ENCODE assay signal across 24 mouse cellular contexts in the genomic region with DNA sequence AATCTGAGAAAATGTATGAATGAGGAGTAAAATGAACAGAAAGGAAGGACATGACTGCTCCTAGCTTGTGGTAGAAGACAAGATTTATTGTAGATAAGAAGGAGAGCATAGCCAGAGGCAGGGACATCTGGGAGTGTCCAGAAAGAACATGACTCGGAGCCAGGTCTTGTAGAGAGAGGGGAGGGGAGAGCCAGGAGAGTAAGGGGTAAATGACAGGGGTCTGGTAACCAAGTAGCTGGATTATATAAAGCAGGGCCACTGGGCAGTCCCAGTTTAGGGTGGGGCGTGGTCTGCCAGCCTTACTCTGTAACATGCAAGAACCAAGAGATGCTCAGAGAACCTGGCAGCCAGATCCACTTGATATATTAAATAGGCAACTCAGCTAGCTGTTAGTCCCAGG.
DNase-seq lines count a peak whose midpoint lies in the region; ATAC-seq lines count a peak whose summit lies in the region.
"Had no signal": no experiment of that assay in that cellular context is flagged by ENCODE, and none has a peak within 500 bp of the region (broad histone marks: within the 10 kb centered on the region; RNA-seq: fewer than 3 reads in every experiment).

No protein-coding gene starts in this region.

- 20% methylated on average over 2 of the region's 2 CpGs for WGBS in limb, embryonic 12.5 days
- WGBS in limb, embryonic 10.5 days, result 37% methylated on average over 2 of the region's 2 CpGs
- WGBS in embryonic facial prominence, embryonic 10.5 days, result 56% methylated on average over 2 of the region's 2 CpGs
- WGBS in embryonic facial prominence, embryonic 14.5 days, result 37% methylated on average over 2 of the region's 2 CpGs
- WGBS in limb, embryonic 13.5 days, result 29% methylated on average over 2 of the region's 2 CpGs
- WGBS in forebrain, embryonic 13.5 days, result 72% methylated on average over 2 of the region's 2 CpGs

- no peak for DNase-seq in limb, embryonic 10.5 days (ENCODE audit: low spot score)
- DNase-seq in embryonic facial prominence, embryonic 10.5 days (ENCODE audit: low spot score), result peak; percentile 19
- DNase-seq in embryonic facial prominence, embryonic 14.5 days (ENCODE audit: low spot score), result peak; percentile 9
- DNase-seq in frontal cortex, postnatal 36 days (ENCODE audit: low spot score in 2 of 2), result no peak
- DNase-seq in urinary bladder, postnatal 4 days (ENCODE audit: low spot score in 2 of 2), result no peak
- DNase-seq: adrenal gland, adult 8-10 months; adrenal gland, postnatal 36 days; cerebellum, adult 8-10 months; cerebellum, postnatal 14 days; embryo, embryonic 11 days; forebrain, postnatal 0 days; gastrocnemius, adult 2 months; gastrocnemius, postnatal 25 days; heart, adult 2 months; heart, postnatal 14 days; kidney, adult 18-20 months had no signal

- no peak overlapping the region for H3K4me2 ChIP-seq in limb, embryonic 12.5 days
- H3K4me2 ChIP-seq in embryonic facial prominence, embryonic 14.5 days (ENCODE audit: low read depth, low read length), result no peak overlapping the region
- H3K4me2 ChIP-seq in limb, embryonic 13.5 days (replicated peaks), result no peak overlapping the region
- H3K4me2 ChIP-seq in forebrain, embryonic 13.5 days, result no peak overlapping the region
- H3K4me2 ChIP-seq: forebrain, embryonic 12.5 days; heart, embryonic 11.5 days; heart, embryonic 15.5 days; hindbrain, embryonic 13.5 days had no signal

- 0 out of 2 replicates have a peak overlapping the region, but pooled peaks have one; percentile 35 for H3K27ac ChIP-seq in limb, embryonic 12.5 days
- H3K27ac ChIP-seq in limb, embryonic 10.5 days, result no peak overlapping the region
- H3K27ac ChIP-seq in embryonic facial prominence, embryonic 10.5 days (replicated peaks), result peak overlapping the region; percentile 37; the same call in 1 of the 2 replicates
- peak overlapping the region; percentile 25; the same call in 1 of the 2 replicates for H3K27ac ChIP-seq in embryonic facial prominence, embryonic 14.5 days (replicated peaks; ENCODE audit: low read depth, low read length)
- peak overlapping the region; percentile 22; the same call in 1 of the 2 replicates for H3K27ac ChIP-seq in limb, embryonic 13.5 days
- no peak overlapping the region for H3K27ac ChIP-seq in forebrain, embryonic 13.5 days
- H3K27ac ChIP-seq: forebrain, embryonic 12.5 days; gastrocnemius, adult 2 months; heart, adult 2 months; heart, embryonic 15.5 days; hindbrain, embryonic 13.5 days; hindbrain, postnatal 0 days had no signal

- H3K4me3 ChIP-seq in limb, embryonic 12.5 days (replicated peaks), result no peak overlapping the region
- H3K4me3 ChIP-seq in limb, embryonic 10.5 days, result no peak overlapping the region
- H3K4me3 ChIP-seq in embryonic facial prominence, embryonic 10.5 days, result no peak overlapping the region
- no peak overlapping the region for H3K4me3 ChIP-seq in embryonic facial prominence, embryonic 14.5 days (ENCODE audit: low read depth, low read length)
- H3K4me3 ChIP-seq in limb, embryonic 13.5 days, result no peak overlapping the region
- no peak overlapping the region for H3K4me3 ChIP-seq in forebrain, embryonic 13.5 days
- H3K4me3 ChIP-seq: forebrain, embryonic 12.5 days; gastrocnemius, adult 2 months; heart, adult 2 months; heart, embryonic 15.5 days; hindbrain, embryonic 13.5 days had no signal

- peaks cover 20% of the 10 kb centered on the region for H3K4me1 ChIP-seq in limb, embryonic 12.5 days (replicated peaks)
- H3K4me1 ChIP-seq in limb, embryonic 10.5 days, result peaks cover 18% of the 10 kb centered on the region
- peaks cover 16% of the 10 kb centered on the region for H3K4me1 ChIP-seq in embryonic facial prominence, embryonic 10.5 days
- peaks cover 11% of the 10 kb centered on the region; the same call in 1 of the 2 replicates for H3K4me1 ChIP-seq in embryonic facial prominence, embryonic 14.5 days (ENCODE audit: control insufficient read depth, insufficient read depth, low read length)
- peaks cover 19% of the 10 kb centered on the region for H3K4me1 ChIP-seq in limb, embryonic 13.5 days
- no peaks in the 10 kb centered on the region; the same call in 1 of the 2 replicates for H3K4me1 ChIP-seq in forebrain, embryonic 13.5 days
- H3K4me1 ChIP-seq: hindbrain, embryonic 13.5 days had no signal

- no peaks in the 10 kb centered on the region for H3K27me3 ChIP-seq in limb, embryonic 12.5 days
- no peaks in the 10 kb centered on the region for H3K27me3 ChIP-seq in limb, embryonic 10.5 days (ENCODE audit: low read depth, poor library complexity, severe bottlenecking)
- no peaks in the 10 kb centered on the region for H3K27me3 ChIP-seq in embryonic facial prominence, embryonic 10.5 days (replicated peaks; ENCODE audit: low read depth, poor library complexity, severe bottlenecking)
- H3K27me3 ChIP-seq in embryonic facial prominence, embryonic 14.5 days (replicated peaks; ENCODE audit: control insufficient read depth, insufficient read depth, low read length), result no peaks in the 10 kb centered on the region
- no peaks in the 10 kb centered on the region for H3K27me3 ChIP-seq in limb, embryonic 13.5 days
- H3K27me3 ChIP-seq in forebrain, embryonic 13.5 days, result no peaks in the 10 kb centered on the region
- H3K27me3 ChIP-seq: forebrain, embryonic 12.5 days; heart, embryonic 15.5 days; hindbrain, embryonic 13.5 days had no signal

- H3K9ac ChIP-seq in limb, embryonic 12.5 days (replicated peaks), result no peak overlapping the region
- H3K9ac ChIP-seq in embryonic facial prominence, embryonic 14.5 days (ENCODE audit: low read depth, low read length), result no peak overlapping the region
- H3K9ac ChIP-seq in limb, embryonic 13.5 days, result no peak overlapping the region
- no peak overlapping the region for H3K9ac ChIP-seq in forebrain, embryonic 13.5 days
- H3K9ac ChIP-seq: forebrain, embryonic 12.5 days; forebrain, postnatal 0 days; heart, embryonic 15.5 days; hindbrain, embryonic 13.5 days had no signal

- no peak for ATAC-seq in limb, embryonic 12.5 days (ENCODE audit: insufficient number of reproducible peaks, insufficient read depth, low FRiP score, low TSS enrichment, low read depth)
- ATAC-seq in embryonic facial prominence, embryonic 14.5 days (ENCODE audit: low read depth), result no peak
- ATAC-seq in limb, embryonic 13.5 days (ENCODE audit: low FRiP score, low read depth), result peak; percentile 53; the same call in 1 of the 2 replicates
- ATAC-seq in forebrain, embryonic 13.5 days, result no peak
- ATAC-seq: forebrain, postnatal 0 days; hindbrain, postnatal 0 days had no signal

- no peaks in the 10 kb centered on the region for H3K36me3 ChIP-seq in limb, embryonic 12.5 days
- no peaks in the 10 kb centered on the region for H3K36me3 ChIP-seq in limb, embryonic 10.5 days
- H3K36me3 ChIP-seq in embryonic facial prominence, embryonic 10.5 days (replicated peaks), result no peaks in the 10 kb centered on the region
- no peaks in the 10 kb centered on the region for H3K36me3 ChIP-seq in embryonic facial prominence, embryonic 14.5 days (ENCODE audit: control insufficient read depth, insufficient read depth, low read length)
- H3K36me3 ChIP-seq in limb, embryonic 13.5 days, result no peaks in the 10 kb centered on the region
- H3K36me3 ChIP-seq in forebrain, embryonic 13.5 days (ENCODE audit: poor library complexity, severe bottlenecking), result no peaks in the 10 kb centered on the region
- H3K36me3 ChIP-seq: forebrain, embryonic 12.5 days; heart, embryonic 15.5 days; hindbrain, embryonic 13.5 days had no signal

- H3K9me3 ChIP-seq in limb, embryonic 12.5 days, result no peaks in the 10 kb centered on the region
- no peaks in the 10 kb centered on the region for H3K9me3 ChIP-seq in limb, embryonic 10.5 days (replicated peaks)
- no peaks in the 10 kb centered on the region for H3K9me3 ChIP-seq in embryonic facial prominence, embryonic 10.5 days
- no peaks in the 10 kb centered on the region for H3K9me3 ChIP-seq in embryonic facial prominence, embryonic 14.5 days (ENCODE audit: control insufficient read depth, low read length)
- no peaks in the 10 kb centered on the region for H3K9me3 ChIP-seq in limb, embryonic 13.5 days
- H3K9me3 ChIP-seq in forebrain, embryonic 13.5 days (replicated peaks), result no peaks in the 10 kb centered on the region
- H3K9me3 ChIP-seq: forebrain, embryonic 12.5 days; heart, embryonic 15.5 days; hindbrain, embryonic 13.5 days had no signal

Comparison
In these comparisons a context has a peak if more than half of its experiments do, and no peak if none do; other contexts are left out.
1. H3K27ac ChIP-seq: peak in limb, embryonic 12.5 days (single experiment), embryonic facial prominence, embryonic 10.5 days (single experiment), embryonic facial prominence, embryonic 14.5 days (single experiment) and limb, embryonic 13.5 days (single experiment); none in limb, embryonic 10.5 days (single experiment) and forebrain, embryonic 13.5 days (single experiment).
2. DNase-seq: peak in embryonic facial prominence, embryonic 10.5 days (single experiment) and embryonic facial prominence, embryonic 14.5 days (single experiment); none in limb, embryonic 10.5 days (single experiment), frontal cortex, postnatal 36 days (0 of 2) and urinary bladder, postnatal 4 days (0 of 2).